Mouse (Mus musculus) thymus, adult 2 months (tissue): ENCODE results near the gene Gstp1. TPM values are rescaled to one million over a fixed set of nuclear protein-coding genes. Genes with fewer than 3 reads are reported as not detected.

Experiments used
- DNase-seq: peaks from one replicate; pipeline ENCODE4 v3.0.0; 2021
- H3K27ac ChIP-seq: fragments of 200-500 bp; 2 replicates; pipeline ENCODE4 v1.5.1; 2012; ENCODE audit warnings: low read length, control low read depth; ENCODE audit not compliant: control insufficient read depth, insufficient read depth
- H3K27me3 ChIP-seq: fragments of 200-500 bp; 2 replicates; pipeline ENCODE4 v1.6.1; 2012; ENCODE audit warnings: mild to moderate bottlenecking, low read length, moderate library complexity, mixed read lengths; ENCODE audit not compliant: control insufficient read depth, insufficient read depth
- H3K36me3 ChIP-seq: fragments of 200-500 bp; 2 replicates; pipeline ENCODE4 v1.6.1; 2012; ENCODE audit warnings: mild to moderate bottlenecking, low read length, moderate library complexity; ENCODE audit not compliant: control insufficient read depth, insufficient read depth
- H3K4me1 ChIP-seq: fragments of 200-500 bp; replicated peaks from 2 replicates; pipeline ENCODE4 v1.6.1; 2012; ENCODE audit warnings: low read length; ENCODE audit not compliant: control insufficient read depth, insufficient read depth
- H3K4me3 ChIP-seq: fragments of 200-500 bp; 2 replicates; pipeline ENCODE4 v1.5.1; 2012; ENCODE audit warnings: mild to moderate bottlenecking, low read length, control low read depth, moderate library complexity; ENCODE audit not compliant: control insufficient read depth, insufficient read depth
- CTCF ChIP-seq: fragments of 200-500 bp; IDR thresholded peaks from 2 replicates; pipeline ENCODE4 v1.5.1; 2012; ENCODE audit warnings: mild to moderate bottlenecking, control low read depth, low read length, moderate library complexity, borderline replicate concordance; ENCODE audit not compliant: control insufficient read depth, poor library complexity, insufficient read depth; ENCODE audit errors: extremely low read depth
- POLR2A ChIP-seq: fragments of 200-500 bp; IDR thresholded peaks from 2 replicates; pipeline ENCODE4 v1.6.1; 2012; ENCODE audit warnings: mild to moderate bottlenecking, low read length, control low read depth, moderate library complexity; ENCODE audit not compliant: control insufficient read depth, poor library complexity, insufficient read depth; ENCODE audit errors: extremely low read depth
- WGBS: fragments of 180-500 bp; shearing (Covaris S2); methylation state at CpG from one replicate; pipeline ENCODE4 v1.1.7; 2018; 5-methylcytosine and 5-hydroxymethylcytosine counted together
- polyA plus RNA-seq: library from polyadenylated mRNA; depleted of rRNA; stranded (reverse); fragments of >200 nt; gene quantifications from 2 replicates; pipeline ENCODE4 v1.2.3, GENCODE M21; 2012

The Gstp1 gene
- polyA plus RNA-seq, 1 experiment: 318 TPM

DNA sequence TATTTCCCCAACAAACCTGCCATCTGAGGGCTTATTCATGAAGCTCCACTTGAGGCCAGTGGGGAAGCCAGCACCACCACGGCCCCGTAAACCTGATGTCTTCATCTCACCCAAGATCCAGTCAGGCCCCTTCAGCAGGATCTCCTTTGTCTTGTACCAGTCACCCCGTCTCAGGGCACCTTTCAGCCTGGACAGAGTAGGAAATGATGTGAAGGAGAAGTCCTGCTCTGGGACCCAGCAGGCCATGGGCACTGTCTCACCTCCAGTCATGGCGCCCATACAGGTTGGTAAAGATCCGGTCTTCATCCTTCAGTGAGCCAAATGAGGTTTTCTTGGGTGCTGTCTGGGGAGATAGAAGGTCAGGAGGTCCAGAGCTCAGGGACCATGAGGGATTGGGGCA lies 26.7 kb downstream of the Gstp1 start:
- H3K4me1 ChIP-seq: peaks cover 7% of the 10 kb centered on the region
- H3K36me3 ChIP-seq: peaks cover 23% of the 10 kb centered on the region
- H3K4me3 ChIP-seq: no peak overlapping the region
- over 99% methylated on average over 5 of the region's 5 CpGs for WGBS
- DNase-seq: no peak
- TF ChIP-seq CTCF (no peak), POLR2A (no peak)
- no peaks in the 10 kb centered on the region for H3K27me3 ChIP-seq
- H3K27ac ChIP-seq: no peak overlapping the region

DNA sequence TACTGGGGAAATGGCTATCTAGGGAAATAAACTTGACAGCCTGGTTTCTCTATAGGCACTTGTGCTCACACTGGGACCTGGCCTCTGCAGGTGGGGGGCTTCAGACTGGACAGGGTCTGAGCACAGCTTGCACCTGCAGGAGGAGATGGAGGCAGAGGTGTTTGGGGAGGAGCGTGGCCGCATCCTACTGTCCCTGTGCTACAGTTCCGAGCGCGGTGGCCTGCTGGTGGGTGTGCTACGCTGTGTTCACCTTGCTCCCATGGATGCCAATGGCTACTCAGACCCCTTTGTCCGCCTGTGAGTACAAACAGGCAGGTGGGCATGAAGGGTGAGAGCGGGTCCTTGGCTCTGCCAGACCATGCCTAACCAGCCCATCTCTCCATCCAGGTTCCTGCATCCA lies 31.8 kb downstream of the Gstp1 start:
- no peaks in the 10 kb centered on the region for H3K27me3 ChIP-seq
- no peak for DNase-seq
- peaks cover 4% of the 10 kb centered on the region for H3K4me1 ChIP-seq
- peaks cover 23% of the 10 kb centered on the region for H3K36me3 ChIP-seq
- no peak overlapping the region for H3K4me3 ChIP-seq
- H3K27ac ChIP-seq: no peak overlapping the region
- TF ChIP-seq CTCF (no peak), POLR2A (no peak)
- 97% methylated on average over 8 of the region's 8 CpGs for WGBS

DNA sequence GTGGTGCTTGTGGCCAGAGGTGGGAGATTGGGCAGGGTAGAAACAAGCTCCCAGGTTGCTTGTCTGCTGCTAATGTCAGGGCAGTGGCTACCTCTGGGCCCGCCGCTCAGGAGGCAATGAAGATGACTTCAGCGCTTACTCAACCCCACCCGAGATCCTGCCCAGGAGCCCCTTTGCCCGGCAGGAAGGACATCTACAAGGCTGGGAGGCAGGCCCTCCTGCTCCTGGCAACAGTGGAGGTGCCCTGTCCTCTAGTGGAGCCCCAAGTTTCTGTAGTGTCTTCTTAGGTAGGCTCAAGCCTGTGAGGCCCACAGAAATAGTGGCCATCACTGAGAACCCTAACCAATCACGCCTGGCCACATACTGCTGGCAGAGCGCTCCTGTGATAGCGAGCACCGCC lies 32.7 kb downstream of the Gstp1 start:
- H3K36me3 ChIP-seq: peaks cover 23% of the 10 kb centered on the region
- WGBS: 90% methylated on average over 9 of the region's 9 CpGs
- no peak overlapping the region for H3K4me3 ChIP-seq
- H3K4me1 ChIP-seq: peaks cover 7% of the 10 kb centered on the region
- no peaks in the 10 kb centered on the region for H3K27me3 ChIP-seq
- no peak overlapping the region for H3K27ac ChIP-seq
- TF ChIP-seq CTCF (no peak), POLR2A (no peak)
- no peak for DNase-seq

DNA sequence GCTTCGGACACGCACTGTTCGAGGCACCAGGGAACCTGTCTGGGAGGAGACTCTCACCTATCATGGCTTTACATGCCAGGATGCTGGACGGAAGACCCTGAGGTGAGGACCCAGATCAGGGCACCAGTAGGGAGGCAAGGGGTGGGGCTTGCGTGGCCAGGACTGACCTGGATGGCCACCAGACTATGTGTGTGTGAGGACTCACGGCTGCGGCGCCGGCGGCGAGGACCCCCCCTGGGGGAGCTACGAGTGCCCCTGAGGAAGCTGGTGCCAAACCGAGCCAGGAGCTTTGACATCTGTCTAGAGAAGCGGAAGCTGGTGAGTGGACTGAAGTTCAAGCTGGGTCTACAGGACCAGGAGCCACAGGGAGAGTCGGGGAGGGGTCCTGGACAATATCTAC lies 33.5 kb downstream of the Gstp1 start:
- Histone ChIP-seq H3K4me3 (no peak overlapping the region), H3K27me3 (no peaks in the 10 kb centered on the region), H3K27ac (no peak overlapping the region), H3K4me1 (peaks cover 14% of the 10 kb centered on the region), H3K36me3 (peaks cover 23% of the 10 kb centered on the region)
- TF ChIP-seq POLR2A (no peak), CTCF (no peak)
- no peak for DNase-seq
- 97% methylated on average over 15 of the region's 15 CpGs for WGBS

DNA sequence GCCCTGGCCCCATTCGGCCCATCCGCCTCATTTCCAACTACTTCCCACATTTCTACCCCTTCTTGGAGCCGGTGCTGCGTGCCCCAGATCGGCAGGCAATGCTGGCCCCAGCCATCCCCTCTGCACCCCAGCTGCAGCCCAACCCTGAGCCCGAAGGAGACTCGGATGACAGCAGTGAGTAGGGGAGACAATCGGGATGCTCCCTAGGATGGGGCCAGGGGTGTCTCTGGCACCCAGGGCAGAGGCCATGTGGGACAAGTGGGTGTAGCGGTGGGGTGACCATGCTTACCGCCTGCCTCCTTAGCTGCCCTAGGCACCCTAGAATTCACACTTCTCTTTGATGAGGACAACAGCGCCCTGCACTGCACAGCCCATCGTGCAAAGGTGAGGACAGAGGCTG lies 34.1 kb downstream of the Gstp1 start:
- peaks cover 18% of the 10 kb centered on the region for H3K4me1 ChIP-seq
- no peak overlapping the region for H3K27ac ChIP-seq
- 91% methylated on average over 12 of the region's 12 CpGs for WGBS
- H3K27me3 ChIP-seq: no peaks in the 10 kb centered on the region
- peaks cover 19% of the 10 kb centered on the region for H3K36me3 ChIP-seq
- H3K4me3 ChIP-seq: no peak overlapping the region
- TF ChIP-seq POLR2A (no peak), CTCF (no peak)
- DNase-seq: no peak

DNA sequence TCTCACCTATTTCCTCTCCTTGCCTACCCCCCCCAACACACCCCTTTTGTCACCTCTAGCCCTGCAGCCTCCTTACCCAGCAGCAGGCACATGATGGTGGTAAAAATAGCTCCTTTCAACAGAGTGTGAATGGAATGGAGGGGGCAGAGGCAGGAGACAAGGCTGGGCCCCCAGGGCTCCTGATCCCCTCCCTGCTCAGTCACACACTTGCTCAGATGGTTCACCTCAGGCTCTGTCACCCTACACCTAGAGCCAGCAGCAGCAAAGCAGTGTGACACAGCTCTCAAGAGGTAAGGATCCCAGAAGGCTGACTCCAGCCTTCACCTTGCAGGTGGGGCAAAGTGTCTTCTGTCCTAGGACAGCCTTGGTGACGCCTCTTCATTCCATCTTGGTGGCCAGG lies 34.7 kb downstream of the Gstp1 start, which contains the start of gene Doc2g:
TSS of gene Doc2g (plus strand) at position 202 of the 400 bp plus-strand sequence.
- DNase-seq: no peak
- Histone ChIP-seq H3K27me3 (no peaks in the 10 kb centered on the region), H3K36me3 (peaks cover 16% of the 10 kb centered on the region), H3K4me1 (peaks cover 18% of the 10 kb centered on the region), H3K4me3 (no peak within 1 kb of the TSS), H3K27ac (no peak within 1 kb of the TSS)
- TF ChIP-seq POLR2A: no peak
- WGBS: 90% methylated on average over 1 of the region's 1 CpGs

DNA sequence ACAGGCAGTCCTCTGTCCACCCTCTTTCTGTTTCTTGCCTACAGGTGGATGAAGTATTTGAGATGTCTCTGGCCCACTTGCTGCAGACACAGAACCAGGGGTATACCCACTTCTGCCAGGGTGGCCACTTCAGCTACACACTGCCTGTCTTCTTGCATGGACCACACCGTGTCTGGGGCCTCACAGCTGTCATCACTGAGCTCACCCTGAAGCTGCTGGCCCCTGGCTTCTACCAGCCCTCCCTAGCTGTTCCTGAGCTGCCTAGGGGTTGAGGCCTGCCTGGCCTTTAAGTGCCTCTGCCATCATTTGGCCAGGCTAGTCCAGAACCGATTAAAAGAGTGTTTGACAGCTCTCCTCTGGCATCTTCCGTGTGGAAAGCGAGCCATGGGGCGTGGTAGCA lies 36.0 kb downstream of the Gstp1 start:
- no peaks in the 10 kb centered on the region for H3K27me3 ChIP-seq
- TF ChIP-seq POLR2A (no peak), CTCF (no peak)
- H3K36me3 ChIP-seq: peaks cover 2% of the 10 kb centered on the region
- no peak overlapping the region for H3K4me3 ChIP-seq
- peaks cover 18% of the 10 kb centered on the region for H3K4me1 ChIP-seq
- no peak overlapping the region for H3K27ac ChIP-seq
- over 99% methylated on average over 5 of the region's 5 CpGs for WGBS
- no peak for DNase-seq
